Mouse (Mus musculus) intestine, embryonic 14.5 days (tissue): ENCODE measurements around the gene Med15. TPM values are rescaled to one million over a fixed set of nuclear protein-coding genes. Genes with fewer than 3 reads are reported as not detected.

Experiments used
- ATAC-seq: fragments of 200-750 bp; cut with Nextera tagmentation; replicated peaks from 2 replicates; pipeline ENCODE4 v1.8.0; 2017; ENCODE audit warnings: low read depth, moderate number of reproducible peaks, moderate TSS enrichment, moderate library complexity; ENCODE audit not compliant: low FRiP score, low TSS enrichment
- DNase-seq: peaks from one replicate; pipeline ENCODE4 v3.0.0-alpha.2; 2018; ENCODE audit warnings: low spot score
- H3K27ac ChIP-seq: fragments of 300-500 bp; sonication (generic); 2 replicates; pipeline ENCODE4 v1.5.1; 2014; ENCODE audit warnings: low read depth, mild to moderate bottlenecking, control low read depth
- H3K27me3 ChIP-seq: fragments of 300-500 bp; sonication (generic); replicated peaks from 2 replicates; pipeline ENCODE4 v1.6.1; 2014; ENCODE audit warnings: low read length, control low read depth; ENCODE audit not compliant: control insufficient read depth, insufficient read depth
- H3K36me3 ChIP-seq: fragments of 300-500 bp; sonication (generic); 2 replicates; pipeline ENCODE4 v1.6.1; 2014; ENCODE audit warnings: low read length, control low read depth; ENCODE audit not compliant: control insufficient read depth, insufficient read depth
- H3K4me1 ChIP-seq: fragments of 300-500 bp; sonication (generic); replicated peaks from 2 replicates; pipeline ENCODE4 v1.6.1; 2014; ENCODE audit warnings: low read length, control low read depth, mixed read lengths; ENCODE audit not compliant: control insufficient read depth, insufficient read depth
- H3K4me2 ChIP-seq: fragments of 300-500 bp; sonication (generic); 2 replicates; pipeline ENCODE4 v1.6.1; 2014; ENCODE audit warnings: low read length
- H3K4me3 ChIP-seq: fragments of 300-500 bp; sonication (generic); 2 replicates; pipeline ENCODE4 v1.5.1; 2014; ENCODE audit warnings: low read depth, low read length, control low read depth, mixed read lengths
- H3K9ac ChIP-seq: fragments of 300-500 bp; sonication (generic); 2 replicates; pipeline ENCODE4 v1.6.1; 2014; ENCODE audit warnings: mild to moderate bottlenecking, low read length
- H3K9me3 ChIP-seq: fragments of 300-500 bp; sonication (generic); 2 replicates; pipeline ENCODE4 v1.6.1; 2016; ENCODE audit warnings: low read length, control low read depth; ENCODE audit not compliant: control insufficient read depth
- WGBS: fragments of 180-500 bp; shearing (Covaris S2); extraction: QIAGEN DNeasy Blood & Tissue Kit; methylation state at CpG from one replicate; pipeline ENCODE4 v1.1.7; 2014; 5-methylcytosine and 5-hydroxymethylcytosine counted together
- polyA plus RNA-seq: library from polyadenylated mRNA; unstranded; fragments of >200 nt; fragmentation: Nextera tagmentation; extraction: Ambion mirVana; gene quantifications from 2 replicates; pipeline ENCODE4 v1.2.1, GENCODE M21; 2014

Med15 gene
- polyA plus RNA-seq, 1 experiment from 2014 or later = 41.5 TPM

GRCm38 (mm10) chr16:17604941-17605340 is 127.8 kb downstream of the Med15 start:
- no peak for ATAC-seq
- H3K4me1 ChIP-seq = no peaks in the 10 kb centered on the region
- WGBS = 72% methylated on average over 4 of the region's 4 CpGs

More at GRCm38 (mm10) chr16:17604941-17605340, 127.8 kb downstream of the Med15 start:
- H3K27me3 ChIP-seq = no peaks in the 10 kb centered on the region
- H3K36me3 ChIP-seq = no peaks in the 10 kb centered on the region
- H3K4me3 ChIP-seq = no peak overlapping the region
- H3K9me3 ChIP-seq = no peaks in the 10 kb centered on the region
- no peak overlapping the region for H3K4me2 ChIP-seq
- no peak for DNase-seq
- no peak overlapping the region for H3K9ac ChIP-seq
- H3K27ac ChIP-seq = no peak overlapping the region

Other genes with a start within 250 kb of the Med15 start
- 3.2 and 3.3 TPM in 2 replicates for gene Aifm3, start 243.3 kb downstream of the Med15 start, polyA plus RNA-seq
- gene Lztr1, start 224.2 kb downstream of the Med15 start, polyA plus RNA-seq = 71.0 and 80.9 TPM in 2 replicates
- 50.1 and 51.4 TPM in 2 replicates for gene Thap7, start 201.8 kb downstream of the Med15 start, polyA plus RNA-seq
- 0.19 and 0.53 TPM in 2 replicates for gene Lrrc74b, start 171.6 kb downstream of the Med15 start, polyA plus RNA-seq
- gene P2rx6, start 171.0 kb downstream of the Med15 start, polyA plus RNA-seq = 0.60 and 0.79 TPM in 2 replicates
- gene Slc7a4, start 149.7 kb downstream of the Med15 start, polyA plus RNA-seq = 10.8 and 15.6 TPM in 2 replicates
- gene Smpd4, start 113.5 kb downstream of the Med15 start, polyA plus RNA-seq = 43.0 and 43.7 TPM in 2 replicates
- 2.3 and 4.1 TPM in 2 replicates for gene Ccdc74a, start 86.4 kb downstream of the Med15 start, polyA plus RNA-seq
- 66.5 and 70.8 TPM in 2 replicates for gene Klhl22, start 26.7 kb upstream of the Med15 start, polyA plus RNA-seq
- 16.2 and 18.2 TPM in 2 replicates for gene Scarf2, start 64.4 kb upstream of the Med15 start, polyA plus RNA-seq
- gene B830017H08Rik, start 100.2 kb upstream of the Med15 start, polyA plus RNA-seq = 0.13 TPM in 1 of 2 replicates, not detected in the other
- 2.4 and 2.7 TPM in 2 replicates for gene Car15, start 105.5 kb upstream of the Med15 start, polyA plus RNA-seq
- gene Gm20518, start 158.8 kb upstream of the Med15 start, polyA plus RNA-seq = 0.20 and 0.37 TPM in 2 replicates
- gene Tssk1, start 161.3 kb upstream of the Med15 start, polyA plus RNA-seq = not detected in 2 replicates
- gene Dgcr2, start 165.7 kb upstream of the Med15 start, polyA plus RNA-seq = 82.5 and 83.3 TPM in 2 replicates
- gene Tssk2, start 165.7 kb upstream of the Med15 start, polyA plus RNA-seq = not detected in 2 replicates
- 29.4 and 42.8 TPM in 2 replicates for gene Ess2, start 178.5 kb upstream of the Med15 start, polyA plus RNA-seq
- not detected in 2 replicates for gene Gsc2, start 182.2 kb upstream of the Med15 start, polyA plus RNA-seq
- 130 and 142 TPM in 2 replicates for gene Slc25a1, start 195.3 kb upstream of the Med15 start, polyA plus RNA-seq
- gene Vpreb2, start 247.5 kb upstream of the Med15 start, polyA plus RNA-seq = not detected in 2 replicates